Mouse (Mus musculus) forebrain, embryonic 11.5 days (tissue): ENCODE measurements at regions not wholly inside any gene's neighbourhood (a gene's known extent, or its start where the extent isn't known, plus 50 kb on each side); places are given as distances from the start of the nearest gene placed in this dataset.

Experiments used
- ATAC-seq: fragments of 200-750 bp; cut with Nextera tagmentation; replicated peaks from 2 replicates; pipeline ENCODE4 v1.8.0; 2017; ENCODE audit warnings: moderate TSS enrichment; ENCODE audit not compliant: low FRiP score
- DNase-seq: peaks from one replicate; pipeline ENCODE4 v3.0.0-alpha.2; 2017; ENCODE audit warnings: low spot score
- H3K27ac ChIP-seq: fragments of 300-500 bp; sonication (generic); 2 replicates; pipeline ENCODE4 v1.5.1; 2014; ENCODE audit warnings: low read depth, low read length
- H3K27me3 ChIP-seq: fragments of 300-500 bp; sonication (generic); 2 replicates; pipeline ENCODE4 v1.6.1; 2014; ENCODE audit warnings: mild to moderate bottlenecking, low read length, mixed read lengths; ENCODE audit not compliant: control insufficient read depth, insufficient read depth
- H3K36me3 ChIP-seq: fragments of 300-500 bp; sonication (generic); 2 replicates; pipeline ENCODE4 v1.6.1; 2014; ENCODE audit warnings: mild to moderate bottlenecking, low read length, moderate library complexity, mixed read lengths; ENCODE audit not compliant: control insufficient read depth, insufficient read depth
- H3K4me1 ChIP-seq: fragments of 300-500 bp; sonication (generic); replicated peaks from 2 replicates; pipeline ENCODE4 v1.6.1; 2014; ENCODE audit warnings: low read length, mixed read lengths; ENCODE audit not compliant: control insufficient read depth, insufficient read depth
- H3K4me2 ChIP-seq: fragments of 300-500 bp; sonication (generic); 2 replicates; pipeline ENCODE4 v1.6.1; 2014; ENCODE audit warnings: low read depth, mild to moderate bottlenecking, low read length, moderate library complexity, mixed read lengths; ENCODE audit not compliant: severe bottlenecking
- H3K4me3 ChIP-seq: fragments of 300-500 bp; sonication (generic); 2 replicates; pipeline ENCODE4 v1.5.1; 2014; ENCODE audit warnings: low read depth, low read length
- H3K9ac ChIP-seq: fragments of 300-500 bp; sonication (generic); 2 replicates; pipeline ENCODE4 v1.6.1; 2014; ENCODE audit warnings: low read length
- H3K9me3 ChIP-seq: fragments of 300-500 bp; sonication (generic); 2 replicates; pipeline ENCODE4 v1.6.1; 2016; ENCODE audit warnings: low read length, mixed read lengths; ENCODE audit not compliant: control insufficient read depth
- WGBS: fragments of 180-500 bp; shearing (Covaris S2); extraction: QIAGEN DNeasy Blood & Tissue Kit; methylation state at CpG from one replicate; pipeline ENCODE4 v1.1.7; 2014; 5-methylcytosine and 5-hydroxymethylcytosine counted together

GRCm38 (mm10) chr12:117410604-117411003, 105.7 kb upstream of the Rapgef5 start:
- Histone ChIP-seq H3K9me3 (no peaks in the 10 kb centered on the region), H3K36me3 (no peaks in the 10 kb centered on the region), H3K4me2 (no peak overlapping the region), H3K9ac (no peak overlapping the region), H3K4me1 (no peaks in the 10 kb centered on the region), H3K27me3 (no peaks in the 10 kb centered on the region), H3K4me3 (no peak overlapping the region), H3K27ac (no peak overlapping the region)
- DNase-seq = peak; percentile 47
- no peak for ATAC-seq
- WGBS = 42% methylated on average over 1 of the region's 1 CpGs

- ATAC-seq = no peak
- H3K27ac ChIP-seq = no peak overlapping the region
- no peaks in the 10 kb centered on the region for H3K27me3 ChIP-seq
- peak; percentile 30 for DNase-seq
- H3K4me3 ChIP-seq = no peak overlapping the region
- no peaks in the 10 kb centered on the region for H3K36me3 ChIP-seq
- H3K9me3 ChIP-seq = no peaks in the 10 kb centered on the region
- no peaks in the 10 kb centered on the region for H3K4me1 ChIP-seq
- WGBS = 82% methylated on average over 6 of the region's 6 CpGs
- no peak overlapping the region for H3K9ac ChIP-seq
- H3K4me2 ChIP-seq = no peak overlapping the region
Observed at GRCm38 (mm10) chr12:117412257-117412656, 104.0 kb upstream of the Rapgef5 start.

- no peak overlapping the region for H3K4me2 ChIP-seq
- H3K27ac ChIP-seq = no peak overlapping the region
- peak; percentile 45 for DNase-seq
- 61% methylated on average over 2 of the region's 2 CpGs for WGBS
- ATAC-seq = no peak
- H3K27me3 ChIP-seq = no peaks in the 10 kb centered on the region
- H3K9ac ChIP-seq = no peak overlapping the region
- H3K36me3 ChIP-seq = no peaks in the 10 kb centered on the region
- no peaks in the 10 kb centered on the region for H3K4me1 ChIP-seq
- H3K9me3 ChIP-seq = no peaks in the 10 kb centered on the region
- no peak overlapping the region for H3K4me3 ChIP-seq
Observed at GRCm38 (mm10) chr12:117412779-117413505, 103.3 kb upstream of the Rapgef5 start.

DNA sequence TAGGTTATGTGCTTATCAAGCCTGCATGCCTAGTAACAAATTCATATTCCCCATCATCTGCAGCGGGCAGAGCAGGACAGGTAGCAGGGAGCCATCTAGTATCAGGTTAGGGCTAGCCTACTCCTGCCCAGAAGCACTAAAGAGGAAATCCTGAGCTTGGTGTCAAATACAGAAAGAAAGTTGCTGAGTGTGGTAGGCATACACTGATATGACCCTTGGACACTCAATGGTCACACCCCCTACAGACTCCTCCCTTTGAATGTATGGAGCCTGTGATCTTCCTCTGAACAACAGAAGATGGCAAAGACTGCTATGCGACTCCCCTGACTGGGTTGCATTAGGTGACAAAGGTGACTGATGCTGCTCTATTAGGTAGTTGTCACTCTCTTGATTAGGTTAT, 102.3 kb upstream of the Rapgef5 start:
- no peaks in the 10 kb centered on the region for H3K27me3 ChIP-seq
- ATAC-seq = no peak
- H3K4me1 ChIP-seq = no peaks in the 10 kb centered on the region
- no peak overlapping the region for H3K27ac ChIP-seq
- WGBS = 94% methylated on average over 2 of the region's 2 CpGs
- no peak overlapping the region for H3K4me3 ChIP-seq
- H3K9ac ChIP-seq = no peak overlapping the region
- no peaks in the 10 kb centered on the region for H3K36me3 ChIP-seq
- H3K9me3 ChIP-seq = no peaks in the 10 kb centered on the region
- peak; percentile 17 for DNase-seq
- H3K4me2 ChIP-seq = no peak overlapping the region

DNA sequence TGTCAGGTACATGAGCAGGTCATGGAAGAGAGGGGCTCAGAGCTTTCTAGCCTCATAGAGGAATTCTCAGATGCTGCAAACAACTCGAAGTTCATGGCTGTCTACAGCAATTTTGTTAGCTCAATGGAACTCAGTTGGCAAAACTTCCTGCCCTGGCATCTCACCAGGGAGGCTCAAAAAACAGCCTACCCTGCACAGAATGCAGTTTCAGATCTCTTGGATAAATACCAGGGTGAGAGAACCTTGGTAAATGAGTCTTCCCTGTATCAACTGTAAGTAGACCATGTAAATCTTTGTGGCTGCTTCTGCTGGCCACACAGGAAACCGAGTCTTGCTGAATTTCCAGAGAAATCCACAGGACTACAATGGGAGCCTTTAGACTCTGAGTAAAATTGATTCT, 101.1 kb upstream of the Rapgef5 start:
- 84% methylated on average over 2 of the region's 2 CpGs for WGBS
- Histone ChIP-seq H3K27ac (no peak overlapping the region), H3K4me3 (no peak overlapping the region), H3K4me2 (no peak overlapping the region), H3K4me1 (no peaks in the 10 kb centered on the region), H3K27me3 (no peaks in the 10 kb centered on the region), H3K9ac (no peak overlapping the region), H3K36me3 (no peaks in the 10 kb centered on the region), H3K9me3 (no peaks in the 10 kb centered on the region)
- DNase-seq (peak; percentile 11), ATAC-seq (no peak)

DNA sequence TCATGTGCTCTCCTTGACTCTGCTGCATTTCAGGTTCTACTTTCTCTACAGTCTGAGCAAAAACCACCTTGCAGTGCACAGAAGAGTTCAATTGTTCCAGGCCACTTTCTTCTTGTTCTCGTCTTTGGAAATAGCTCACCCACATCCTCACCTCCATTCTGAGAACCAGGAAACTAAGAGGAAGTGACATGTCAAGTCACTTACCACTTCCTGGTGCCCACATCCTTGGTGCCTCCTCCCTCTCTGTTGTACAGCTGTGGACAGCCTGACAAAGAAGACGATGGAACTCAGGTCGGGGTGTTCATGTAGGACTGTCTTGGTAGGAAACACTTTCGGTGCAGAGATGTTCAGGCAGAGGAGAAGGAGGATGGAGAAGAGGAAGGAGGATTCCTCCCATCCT, 98.3 kb upstream of the Rapgef5 start:
- H3K4me2 ChIP-seq = no peak overlapping the region
- no peaks in the 10 kb centered on the region for H3K9me3 ChIP-seq
- H3K27ac ChIP-seq = no peak overlapping the region
- H3K4me1 ChIP-seq = no peaks in the 10 kb centered on the region
- no peak overlapping the region for H3K4me3 ChIP-seq
- WGBS = 90% methylated on average over 4 of the region's 4 CpGs
- no peaks in the 10 kb centered on the region for H3K36me3 ChIP-seq
- ATAC-seq = no peak
- H3K9ac ChIP-seq = no peak overlapping the region
- no peak for DNase-seq
- H3K27me3 ChIP-seq = no peaks in the 10 kb centered on the region

DNA sequence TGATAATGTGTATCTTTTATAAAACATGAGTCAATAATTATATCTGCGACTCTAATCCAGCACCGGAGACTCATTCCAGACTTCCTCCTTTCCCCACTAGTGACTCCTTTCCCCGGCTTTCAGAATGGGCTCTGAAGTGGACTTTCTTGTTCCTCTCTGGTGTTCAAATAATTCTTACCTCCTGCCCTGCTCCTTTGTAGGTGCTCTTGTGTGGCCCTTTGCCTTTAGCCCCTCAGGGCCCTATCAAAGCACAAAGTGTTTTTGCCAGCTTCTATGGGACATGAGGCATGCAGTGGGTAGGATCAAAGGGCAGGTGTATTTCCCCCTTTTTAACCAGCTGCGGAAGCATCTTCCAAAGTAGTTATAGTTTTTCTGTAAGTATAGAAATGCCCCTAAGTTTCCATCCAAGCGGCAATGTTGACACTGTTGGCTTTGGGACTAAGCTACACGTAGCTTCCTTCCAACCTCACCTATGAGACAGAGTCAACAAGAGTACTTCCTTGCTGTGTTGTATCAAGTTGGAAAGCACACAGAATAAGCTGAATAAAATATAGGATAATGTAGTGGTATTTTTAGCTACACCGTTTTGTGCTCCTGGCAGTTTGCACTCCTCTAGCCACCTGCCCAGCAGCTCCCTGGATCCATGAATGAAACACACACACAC, 93.8 kb upstream of the Rapgef5 start:
- 86% methylated on average over 7 of the region's 7 CpGs for WGBS
- Histone ChIP-seq H3K9me3 (no peaks in the 10 kb centered on the region), H3K9ac (no peak overlapping the region), H3K4me1 (no peaks in the 10 kb centered on the region), H3K27ac (no peak overlapping the region), H3K4me3 (no peak overlapping the region), H3K27me3 (no peaks in the 10 kb centered on the region), H3K4me2 (no peak overlapping the region), H3K36me3 (no peaks in the 10 kb centered on the region)
- DNase-seq = peak; percentile 16
- ATAC-seq = no peak

- Histone ChIP-seq H3K4me1 (no peaks in the 10 kb centered on the region), H3K27ac (no peak overlapping the region), H3K36me3 (no peaks in the 10 kb centered on the region), H3K4me3 (no peak overlapping the region), H3K4me2 (no peak overlapping the region), H3K9me3 (no peaks in the 10 kb centered on the region), H3K27me3 (no peaks in the 10 kb centered on the region), H3K9ac (no peak overlapping the region)
- DNase-seq (peak; percentile 15), ATAC-seq (no peak)
- WGBS = 84% methylated on average over 9 of the region's 9 CpGs
Observed at GRCm38 (mm10) chr12:117425363-117426031, 90.8 kb upstream of the Rapgef5 start.
